Mouse (Mus musculus) right cerebral cortex, postnatal 36 days (tissue): Measurements from ENCODE around the gene E2f6.

ENCODE experiments used
- DNase-seq, 2 experiments: peaks; one replicate each; pipeline ENCODE4 v3.0.0; 2022; ENCODE audit warnings: low spot score in 2 of 2, mixed read lengths in 1 of 2

The E2f6 gene

GRCm38 (mm10) chr12:16872926-16873464 lies 62.2 kb downstream of the E2f6 start:
- DNase-seq: no peak

DNA sequence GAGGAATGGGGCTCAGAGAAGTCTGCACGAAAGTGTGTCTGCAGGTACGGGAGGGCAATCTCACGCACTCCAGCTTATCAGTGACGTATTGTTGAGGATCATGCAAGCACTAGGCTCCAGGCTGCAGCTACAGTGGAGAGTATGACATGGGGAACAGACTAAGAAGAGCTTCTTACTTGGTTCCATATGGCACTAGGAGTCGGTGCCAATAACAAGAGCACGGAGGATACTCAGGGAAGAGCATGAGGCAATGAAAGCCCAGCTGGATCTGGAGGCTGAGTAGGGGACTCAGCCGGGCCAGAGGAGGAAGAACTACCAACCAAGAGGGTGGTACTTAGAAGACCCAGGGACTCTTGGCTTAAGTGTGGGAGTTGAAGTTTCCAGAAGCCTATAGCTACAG lies 62.8 kb downstream of the E2f6 start:
- no peak for DNase-seq

DNA sequence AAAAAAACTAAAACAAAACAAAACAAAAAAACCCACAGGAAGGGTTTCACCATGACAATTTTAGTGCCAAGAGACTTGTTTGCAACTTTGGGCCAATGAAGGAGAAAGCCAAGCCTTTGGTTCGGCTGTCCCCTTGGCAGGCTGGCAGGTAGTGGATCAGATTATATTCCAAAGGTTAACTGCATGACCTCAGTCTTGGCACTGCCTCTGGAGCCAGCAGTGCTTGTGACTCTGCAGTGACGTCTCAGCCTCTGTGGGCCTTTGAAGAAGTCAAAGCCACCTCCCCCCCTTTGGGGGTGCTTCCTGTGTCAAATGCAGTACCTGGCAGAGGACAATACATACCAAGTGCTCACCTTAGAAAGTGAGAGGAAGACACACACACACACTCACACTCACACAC lies 63.3 kb downstream of the E2f6 start:
- DNase-seq: no peak

DNA sequence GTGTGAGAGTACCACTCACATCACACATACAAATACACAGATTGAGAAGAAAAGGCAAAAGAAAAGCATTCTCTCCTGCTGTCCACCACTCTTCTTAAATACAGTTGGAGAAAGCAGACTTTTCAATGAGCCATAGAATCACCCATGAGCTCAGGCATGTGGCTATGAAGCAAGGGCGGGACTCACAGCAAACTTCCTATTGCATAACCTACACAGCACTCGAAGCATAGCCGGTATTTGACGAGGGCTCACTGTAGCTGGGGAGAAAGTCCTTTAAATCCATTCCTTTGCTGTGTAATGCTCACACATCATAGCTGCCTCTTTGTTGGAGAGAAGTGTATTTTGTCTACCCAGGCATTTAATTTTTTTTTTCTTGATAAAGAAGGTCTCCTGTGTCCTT lies 64.5 kb downstream of the E2f6 start:
- DNase-seq: no peak

DNA sequence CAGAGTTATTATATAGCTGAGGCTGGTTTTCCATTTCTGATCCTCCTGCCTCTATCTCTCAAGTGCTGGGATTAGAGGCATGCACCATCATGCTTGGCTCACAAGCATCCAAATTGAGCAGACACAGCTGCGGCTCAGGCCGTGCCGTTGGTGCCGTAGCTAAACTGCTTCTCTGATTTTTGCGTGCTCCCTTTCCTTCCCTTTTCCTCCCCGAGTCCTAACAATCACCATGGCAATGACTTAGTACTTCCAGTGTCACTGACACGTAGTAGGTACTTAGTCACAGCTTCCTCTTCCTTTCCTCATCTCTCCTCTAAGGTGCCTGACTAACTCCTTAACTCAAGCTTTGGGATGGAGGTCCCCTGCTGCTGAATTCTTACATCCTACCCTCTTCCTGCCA lies 64.9 kb downstream of the E2f6 start:
- DNase-seq: no peak

DNA sequence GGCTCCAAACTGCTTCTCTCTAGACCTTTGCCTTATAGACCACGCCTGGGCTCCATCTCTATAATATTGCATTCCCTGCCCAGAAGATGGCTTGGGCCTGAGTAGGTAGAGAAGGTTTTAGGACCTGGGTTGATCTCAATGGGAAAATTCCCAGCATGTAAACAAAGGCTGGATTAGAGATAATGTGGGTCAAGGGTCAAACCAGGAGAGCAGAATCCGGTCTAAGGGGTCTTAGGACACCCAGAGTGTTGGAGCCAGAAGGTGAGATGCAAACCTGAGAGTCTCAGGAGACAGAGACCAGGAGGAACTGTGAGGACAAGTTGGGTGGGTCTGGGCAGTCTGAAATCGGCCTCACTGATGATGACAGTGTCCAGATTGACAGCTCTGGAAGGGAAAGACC lies 65.9 kb downstream of the E2f6 start:
- no peak for DNase-seq

DNA sequence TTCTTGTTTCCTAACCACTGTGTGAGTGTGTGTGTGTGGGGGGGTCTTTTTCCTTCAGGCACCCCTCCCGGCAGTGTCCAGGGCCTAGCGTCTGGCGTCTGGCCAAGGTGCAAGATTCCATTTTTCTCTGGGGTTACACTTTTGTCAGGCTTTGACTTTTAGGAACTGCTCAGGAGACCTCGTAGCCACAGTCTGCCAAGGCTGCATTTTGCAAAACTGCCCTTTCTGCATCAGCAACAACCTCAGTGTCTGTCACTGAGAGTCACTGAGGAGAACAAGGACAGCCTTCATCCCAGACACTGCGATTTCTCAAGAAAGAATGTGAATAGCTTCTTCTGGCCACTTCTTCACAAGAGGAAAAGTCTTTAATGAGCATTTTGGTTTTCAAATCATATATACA lies 66.4 kb downstream of the E2f6 start:
- no peak for DNase-seq

GRCm38 (mm10) chr12:16877679-16878078 lies 66.9 kb downstream of the E2f6 start:
- no peak for DNase-seq

DNA sequence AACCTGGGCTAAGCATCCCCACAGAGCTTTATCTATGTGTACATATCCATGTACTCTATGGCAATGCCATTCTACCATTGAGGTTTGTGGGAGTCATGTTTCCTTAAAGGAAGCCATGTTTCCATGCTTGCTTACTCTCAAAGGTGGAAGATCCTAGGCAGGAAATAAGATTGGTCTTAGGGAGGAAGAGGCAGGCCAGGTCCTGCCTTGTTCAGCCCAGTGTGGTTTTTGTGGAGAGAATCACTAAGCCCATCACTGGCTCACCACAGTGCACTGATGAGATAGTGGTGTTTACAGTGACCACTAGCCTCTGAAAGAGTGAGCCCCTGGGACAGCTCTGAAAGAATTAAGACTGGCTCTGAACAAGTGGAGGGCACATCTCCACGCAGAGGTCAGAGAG lies 68.6 kb downstream of the E2f6 start:
- no peak for DNase-seq

DNA sequence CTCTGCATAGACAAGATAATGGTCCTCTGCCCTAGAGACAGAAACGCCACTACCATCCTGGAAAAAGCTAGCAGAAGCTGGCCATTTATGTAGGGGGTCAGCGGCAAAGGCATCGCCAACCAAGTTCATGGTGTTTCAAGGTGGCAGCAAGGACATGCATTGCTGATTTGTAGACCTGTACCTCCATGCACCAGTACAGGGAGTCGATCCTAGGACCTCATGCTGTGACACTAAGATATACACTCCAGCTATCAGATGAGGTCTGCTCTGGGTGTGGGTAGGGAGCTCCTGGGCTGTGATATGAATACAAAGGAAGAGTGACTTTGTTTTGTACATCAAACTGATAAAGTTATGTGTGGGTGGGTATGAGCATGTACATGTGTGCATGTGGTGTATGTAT lies 69.3 kb downstream of the E2f6 start:
- DNase-seq: no peak

GRCm38 (mm10) chr12:16882442-16882841 lies 71.7 kb downstream of the E2f6 start:
- no peak for DNase-seq

- DNase-seq: no peak
Measured at GRCm38 (mm10) chr12:16883111-16883510, 72.3 kb downstream of the E2f6 start.

- no peak for DNase-seq
Measured at GRCm38 (mm10) chr12:16884534-16884933, 73.8 kb downstream of the E2f6 start.

- no peak for DNase-seq
Measured at GRCm38 (mm10) chr12:16886354-16886753, 75.6 kb downstream of the E2f6 start.
